8 mouse cellular contexts compared by ENCODE assay signal in the genomic region with DNA sequence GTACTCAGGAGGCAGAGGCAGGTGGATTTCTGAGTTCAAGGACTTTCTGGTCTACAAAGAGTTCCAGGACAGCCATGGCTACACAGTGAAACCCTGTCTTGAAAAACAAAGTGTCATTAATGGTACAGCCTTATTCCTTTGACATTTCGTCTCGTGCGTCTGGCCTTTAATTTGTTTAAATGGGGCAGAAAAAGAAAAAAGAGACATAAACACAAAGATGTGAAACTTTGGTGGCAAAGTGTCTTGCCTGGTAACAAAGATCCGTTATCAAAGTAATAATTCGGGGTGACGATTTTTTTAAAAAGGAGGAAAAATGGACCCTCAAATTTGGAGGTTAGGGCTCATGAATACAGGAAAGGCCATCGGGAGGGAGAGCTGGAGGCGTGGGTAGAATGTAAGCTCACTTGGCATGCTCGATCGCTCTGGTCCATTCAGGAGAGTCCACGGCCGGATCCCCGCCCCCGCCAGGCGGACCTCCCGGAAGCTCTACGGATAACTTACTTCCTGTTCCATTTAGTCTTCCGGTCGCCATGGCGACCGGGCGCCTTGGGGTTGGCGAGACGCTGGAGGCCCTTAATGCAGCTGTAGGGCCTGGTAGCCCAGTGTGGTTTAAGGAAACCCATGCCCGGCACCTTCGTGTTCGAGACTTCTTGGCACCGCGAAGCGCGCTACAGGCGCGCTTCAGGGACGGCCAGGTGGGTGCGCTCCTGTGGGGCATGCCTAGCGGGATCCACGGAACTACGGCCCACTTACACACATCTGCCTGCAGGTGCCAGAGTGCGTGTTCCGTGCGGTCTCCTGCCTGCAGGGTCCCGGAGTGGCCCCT. TPM values are rescaled to one million over a fixed set of nuclear protein-coding genes. Genes with fewer than 3 reads are reported as not detected.
DNase-seq lines count a peak whose midpoint lies in the region; ATAC-seq and TF ChIP-seq lines count a peak whose summit lies in the region.

Dalrd3 (plus strand) TSS at position 506 of the 826 bp plus-strand sequence.

- no peak within 1 kb of the TSS for H3ac ChIP-seq in myocyte (ENCODE audit: control insufficient read depth, insufficient read length)

- H3K36me3 ChIP-seq in embryonic facial prominence, embryonic 15.5 days: peaks cover 48% of the 10 kb centered on the region
- H3K36me3 ChIP-seq in liver, adult 2 months (ENCODE audit: control insufficient read depth, insufficient read depth, low read length): peaks cover 2% of the 10 kb centered on the region; the same call in 1 of the 2 replicates
- H3K36me3 ChIP-seq in myocyte (ENCODE audit: control insufficient read depth, insufficient read depth): peaks cover 13% of the 10 kb centered on the region
- peaks cover 7% of the 10 kb centered on the region for H3K36me3 ChIP-seq in splenic B cell, adult 2 months (ENCODE audit: control insufficient read depth, insufficient read depth, low read length, poor library complexity, severe bottlenecking)

- H3K27ac ChIP-seq in bone marrow, adult 2 months (ENCODE audit: control insufficient read depth, insufficient read depth, low read depth, low read length, poor library complexity): peak within 1 kb of the TSS; percentile 65
- peak within 1 kb of the TSS; percentile 96 for H3K27ac ChIP-seq in embryonic facial prominence, embryonic 15.5 days (replicated peaks)
- H3K27ac ChIP-seq in liver, adult 2 months (replicated peaks; ENCODE audit: insufficient read depth, low read depth, low read length): peak within 1 kb of the TSS; percentile 65

- DNase-seq in A20 (ENCODE audit: low read depth, low spot score): peak; percentile 98
- peak; percentile 88 for DNase-seq in heart, adult 8-10 months (ENCODE audit: low spot score)
- DNase-seq in kidney, adult 9 months: peak; percentile 97
- peak; percentile 85 for DNase-seq in liver, adult 2 months (ENCODE audit: extremely low read depth, low read depth, low spot score)
- DNase-seq in splenic B cell, adult 2 months (ENCODE audit: low read depth, low spot score): peak; percentile 92

- H3K9ac ChIP-seq in embryonic facial prominence, embryonic 15.5 days: peak within 1 kb of the TSS; percentile 48
- peak within 1 kb of the TSS; percentile 59 for H3K9ac ChIP-seq in liver, adult 2 months (ENCODE audit: low read depth, low read length)

- H3K4me1 ChIP-seq in bone marrow, adult 2 months (ENCODE audit: control insufficient read depth, insufficient read depth, low read length): peaks cover 10% of the 10 kb centered on the region; the same call in 1 of the 2 replicates
- H3K4me1 ChIP-seq in embryonic facial prominence, embryonic 15.5 days: peaks cover 46% of the 10 kb centered on the region
- H3K4me1 ChIP-seq in liver, adult 2 months (ENCODE audit: control insufficient read depth, insufficient read depth, low read length): peaks cover 12% of the 10 kb centered on the region

- 3% methylated on average over 42 of the region's 42 CpGs for WGBS in bone marrow, adult 2 months
- 4% methylated on average over 42 of the region's 42 CpGs for WGBS in embryonic facial prominence, embryonic 15.5 days
- WGBS in liver, adult 2 months: 5% methylated on average over 42 of the region's 42 CpGs

- no peaks in the 10 kb centered on the region for H3K27me3 ChIP-seq in embryonic facial prominence, embryonic 15.5 days
- H3K27me3 ChIP-seq in liver, adult 2 months (ENCODE audit: control insufficient read depth, insufficient read depth, low read length): no peaks in the 10 kb centered on the region
- no peaks in the 10 kb centered on the region for H3K27me3 ChIP-seq in myocyte (ENCODE audit: control insufficient read depth, insufficient read depth, insufficient read length)
- no peaks in the 10 kb centered on the region for H3K27me3 ChIP-seq in splenic B cell, adult 2 months (ENCODE audit: control insufficient read depth, insufficient read depth, low read length, poor library complexity, severe bottlenecking)

- ATAC-seq in embryonic facial prominence, embryonic 15.5 days (ENCODE audit: insufficient number of reproducible peaks, low FRiP score, low TSS enrichment, low read depth): peak; percentile 67

- TF ChIP-seq POLR2A in bone marrow, adult 2 months (IDR thresholded peaks at IDR 0.05; ENCODE audit: borderline replicate concordance, control insufficient read depth, low read depth, low read length): peak; percentile 51; the same call in 1 of the 2 replicates
- 0 out of 2 replicates have a peak, but pooled peaks have one; percentile 37 for TF ChIP-seq POLR2A in liver, adult 2 months (IDR thresholded peaks at IDR 0.05; ENCODE audit: extremely low read depth, insufficient read depth, low read length)
- peak; percentile 55 for TF ChIP-seq POLR2A in myocyte (IDR thresholded peaks at IDR 0.05; ENCODE audit: insufficient read length, low read depth)

- peak within 1 kb of the TSS; percentile 97 for H3K4me2 ChIP-seq in embryonic facial prominence, embryonic 15.5 days (replicated peaks)
- H3K4me2 ChIP-seq in myocyte (ENCODE audit: low read depth): peak within 1 kb of the TSS; percentile 99

- no peaks in the 10 kb centered on the region for H3K9me3 ChIP-seq in embryonic facial prominence, embryonic 15.5 days (replicated peaks)

- no peaks in the 10 kb centered on the region for H3K79me2 ChIP-seq in liver, adult 2 months (ENCODE audit: control insufficient read depth, insufficient read depth, low read length)
- no peaks in the 10 kb centered on the region for H3K79me2 ChIP-seq in myocyte (ENCODE audit: control insufficient read depth, insufficient read depth)

- TF ChIP-seq CTCF in bone marrow, adult 2 months (IDR thresholded peaks at IDR 0.05; ENCODE audit: control insufficient read depth, insufficient read depth, low read length): no peak
- TF ChIP-seq CTCF in liver, adult 2 months (IDR thresholded peaks at IDR 0.05; ENCODE audit: low read depth, low read length): no peak

- peak within 1 kb of the TSS; percentile 86 for H3K4me3 ChIP-seq in bone marrow, adult 2 months (replicated peaks; ENCODE audit: control insufficient read depth, low read depth, low read length)
- H3K4me3 ChIP-seq in embryonic facial prominence, embryonic 15.5 days (replicated peaks): peak within 1 kb of the TSS; percentile 72
- H3K4me3 ChIP-seq in liver, adult 2 months (ENCODE audit: insufficient read depth, low read depth, low read length): peak within 1 kb of the TSS; percentile 77
- H3K4me3 ChIP-seq in myocyte: peak within 1 kb of the TSS; percentile 82

TF ChIP-seq in myocyte, 11 proteins besides CTCF, POLR2A, EP300 and RAD21:
- TF ChIP-seq MYOD1 (IDR thresholded peaks at IDR 0.05; ENCODE audit: control insufficient read depth in 1 of 3, insufficient read length in 2 of 3, low read depth in 2 of 3) (no peak), MAX (IDR thresholded peaks at IDR 0.05; ENCODE audit: low read depth) (no peak), POLR2AphosphoS2 (IDR thresholded peaks at IDR 0.05; ENCODE audit: insufficient read length, low read depth) (peak; percentile 74), MYOG (IDR thresholded peaks at IDR 0.05; ENCODE audit: control insufficient read depth in 1 of 3, insufficient read depth in 1 of 3, insufficient read length in 2 of 3, low read depth in 2 of 3) (no peak), TCF3 (IDR thresholded peaks at IDR 0.05; ENCODE audit: insufficient read length, low read depth) (no peak)

RNA-seq across cellular contexts. Expression of gene Dalrd3, which starts in this region (rescaled TPM):
- 44.0 and 105 TPM in 2 replicates for polyA plus RNA-seq in bone marrow, adult 2 months (2011; ENCODE audit: insufficient read depth, insufficient read length, low replicate concordance, missing spikeins)
- 137 and 139 TPM in 2 replicates for polyA plus RNA-seq in embryonic facial prominence, embryonic 15.5 days (2015; fragmentation: Nextera tagmentation; extraction: Ambion mirVana)
- 10 to 100 TPM; 16.9 to 26.8 (median 24.1) TPM for total RNA-seq in heart, adult 8-10 months (2022)
- total RNA-seq in liver, adult 2 months (2014; rRNA removed): 32.8 and 35.2 TPM in 2 replicates
- 104 and 130 TPM in 2 replicates for polyA plus RNA-seq in liver, adult 2 months (2012; rRNA removed)
- 50.2 TPM for polyA plus RNA-seq in myocyte (2012; fragmentation: generic; extraction: Trizol)

Comparison
In these comparisons a context has a peak if more than half of its experiments do, and no peak if none do; other contexts are left out.
1. Peak in every context shown above with its lines: DNase-seq, ATAC-seq, H3K4me3 ChIP-seq and H3K27ac ChIP-seq.